Comparison of ENCODE assay signal across 25 mouse cellular contexts in the genomic region with DNA sequence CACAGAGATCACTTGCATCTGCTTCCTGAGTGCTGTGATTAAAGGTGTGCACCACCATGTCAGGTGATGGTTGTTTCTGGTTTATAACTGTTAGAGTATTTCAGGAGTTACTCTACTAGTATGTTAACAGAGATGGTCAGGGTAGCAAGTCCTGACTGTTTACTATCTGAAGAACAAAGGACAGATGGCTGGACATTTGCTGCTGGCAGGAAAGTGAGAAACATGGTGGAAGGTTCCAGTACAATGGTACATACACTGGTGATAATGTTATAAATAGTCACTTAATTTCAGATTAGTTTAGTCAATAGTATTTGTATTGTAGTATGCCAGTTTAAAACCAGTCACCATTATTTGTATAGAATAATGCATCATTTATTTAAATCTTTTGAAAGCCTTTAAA.
"Had no signal": no experiment of that assay in that cellular context is flagged by ENCODE, and none has a peak within 500 bp of the region (broad histone marks: within the 10 kb centered on the region; RNA-seq: fewer than 3 reads in every experiment).

No protein-coding gene starts in this region.

- H3K36me3 ChIP-seq: heart, embryonic 10.5 days; heart, embryonic 12.5 days; hindbrain, embryonic 10.5 days; hindbrain, embryonic 12.5 days; intestine, embryonic 15.5 days; kidney, embryonic 15.5 days; limb, embryonic 10.5 days; limb, embryonic 12.5 days; liver, embryonic 13.5 days; liver, embryonic 15.5 days had no signal

- DNase-seq: gastrocnemius, adult 2 months; gastrocnemius, postnatal 10 days; gastrocnemius, postnatal 25 days; heart, adult 18-20 months; heart, postnatal 10 days; heart, postnatal 4 days; kidney, adult 2 months; kidney, adult 9 months; kidney, postnatal 14 days; kidney, postnatal 36 days; layer of hippocampus, adult 9-11 months; layer of hippocampus, postnatal 36 days; liver, embryonic 13.5 days; liver, postnatal 0 days had no signal

- H3K27me3 ChIP-seq: heart, embryonic 12.5 days; hindbrain, embryonic 12.5 days; intestine, embryonic 15.5 days; kidney, embryonic 15.5 days; limb, embryonic 12.5 days; liver, embryonic 13.5 days; liver, embryonic 15.5 days had no signal

- H3K4me3 ChIP-seq: gastrocnemius, adult 2 months; heart, embryonic 10.5 days; heart, embryonic 12.5 days; hindbrain, embryonic 10.5 days; hindbrain, embryonic 12.5 days; intestine, embryonic 15.5 days; kidney, embryonic 15.5 days; limb, embryonic 10.5 days; limb, embryonic 12.5 days; liver, embryonic 13.5 days; liver, embryonic 15.5 days had no signal

- H3K4me1 ChIP-seq: intestine, embryonic 15.5 days had no signal

- H3K27ac ChIP-seq: gastrocnemius, adult 2 months; heart, embryonic 10.5 days; hindbrain, embryonic 10.5 days; hindbrain, embryonic 12.5 days; hindbrain, embryonic 14.5 days; intestine, embryonic 15.5 days; kidney, embryonic 15.5 days; kidney, postnatal 0 days; limb, embryonic 10.5 days; limb, embryonic 12.5 days; liver, embryonic 13.5 days; liver, embryonic 15.5 days had no signal

- H3K9ac ChIP-seq: heart, embryonic 12.5 days; hindbrain, embryonic 12.5 days; hindbrain, embryonic 14.5 days; intestine, embryonic 15.5 days; kidney, embryonic 15.5 days; limb, embryonic 12.5 days; liver, embryonic 13.5 days; liver, embryonic 15.5 days; liver, postnatal 0 days had no signal
